Mouse (Mus musculus) neural tube, embryonic 11.5 days (tissue): Measurements from ENCODE around the gene Afg1l. TPM values are rescaled to one million over a fixed set of nuclear protein-coding genes. Genes with fewer than 3 reads are reported as not detected.

Experiments
- ATAC-seq: fragments of 200-750 bp; cut with Nextera tagmentation; 2 replicates; pipeline ENCODE4 v1.8.0; 2017; ENCODE audit warnings: moderate number of reproducible peaks, mild to moderate bottlenecking, moderate TSS enrichment, moderate library complexity; ENCODE audit not compliant: insufficient read depth, low FRiP score, low TSS enrichment
- DNase-seq: peaks from one replicate; pipeline ENCODE4 v3.0.0-alpha.2; 2015; ENCODE audit warnings: low spot score
- H3K27ac ChIP-seq: fragments of 300-500 bp; sonication (generic); 2 replicates; pipeline ENCODE4 v1.5.1; 2014; ENCODE audit warnings: low read depth, mild to moderate bottlenecking, low read length
- H3K27me3 ChIP-seq: fragments of 300-500 bp; sonication (generic); 2 replicates; pipeline ENCODE4 v1.6.1; 2014; ENCODE audit warnings: mild to moderate bottlenecking, low read length, mixed read lengths; ENCODE audit not compliant: control insufficient read depth, insufficient read depth
- H3K36me3 ChIP-seq: fragments of 300-500 bp; sonication (generic); 2 replicates; pipeline ENCODE4 v1.6.1; 2014; ENCODE audit warnings: mild to moderate bottlenecking, low read length, moderate library complexity, mixed read lengths; ENCODE audit not compliant: control insufficient read depth, insufficient read depth
- H3K4me1 ChIP-seq: fragments of 300-500 bp; sonication (generic); 2 replicates; pipeline ENCODE4 v1.6.1; 2014; ENCODE audit warnings: low read length, mixed read lengths; ENCODE audit not compliant: control insufficient read depth, insufficient read depth
- H3K4me2 ChIP-seq: fragments of 300-500 bp; sonication (generic); 2 replicates; pipeline ENCODE4 v1.6.1; 2014; ENCODE audit warnings: low read depth, mild to moderate bottlenecking, moderate library complexity
- H3K4me3 ChIP-seq: fragments of 300-500 bp; sonication (generic); 2 replicates; pipeline ENCODE4 v1.5.1; 2014; ENCODE audit warnings: low read depth, low read length
- H3K9ac ChIP-seq: fragments of 300-500 bp; sonication (generic); 2 replicates; pipeline ENCODE4 v1.6.1; 2014; ENCODE audit warnings: mild to moderate bottlenecking, low read length
- H3K9me3 ChIP-seq: fragments of 300-500 bp; sonication (generic); 2 replicates; pipeline ENCODE4 v1.6.1; 2016; ENCODE audit warnings: low read length; ENCODE audit not compliant: control insufficient read depth
- WGBS: fragments of 180-500 bp; shearing (Covaris S2); extraction: QIAGEN DNeasy Blood & Tissue Kit; methylation state at CpG from one replicate; pipeline ENCODE4 v1.1.7; 2014; 5-methylcytosine and 5-hydroxymethylcytosine counted together
- polyA plus RNA-seq: library from polyadenylated mRNA; unstranded; fragments of >200 nt; fragmentation: Nextera tagmentation; extraction: Ambion mirVana; gene quantifications from 2 replicates; pipeline ENCODE4 v1.2.1, GENCODE M21; 2014

Gene Afg1l
- polyA plus RNA-seq, 1 experiment from 2014 or later, result 5.5 TPM

GRCm38 (mm10) chr10:42338456-42338855 lies 139.9 kb downstream of the Afg1l start:
- no peak overlapping the region for H3K27ac ChIP-seq
- 80% methylated on average over 9 of the region's 9 CpGs for WGBS
- DNase-seq, result no peak

DNA sequence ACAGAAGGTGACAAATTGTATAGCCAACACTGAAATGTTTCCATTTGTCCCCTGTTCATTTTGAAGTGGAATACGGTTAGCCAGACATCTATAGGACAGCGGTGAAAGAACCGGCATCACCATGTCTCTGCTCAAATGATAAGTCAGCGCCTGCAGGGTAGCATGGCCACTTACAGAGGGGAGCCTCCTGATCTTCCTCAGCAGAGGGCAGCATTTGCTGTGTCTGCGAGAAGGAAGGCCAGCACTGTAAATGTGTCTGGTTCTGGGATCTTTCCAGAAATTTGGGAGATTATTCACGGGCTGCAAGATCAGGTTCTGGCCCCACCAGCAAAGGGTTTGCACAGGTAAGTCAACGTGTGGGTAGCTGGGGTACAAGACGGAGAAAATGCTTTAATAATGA lies 150.8 kb downstream of the Afg1l start:
- WGBS, result 72% methylated on average over 8 of the region's 8 CpGs
- DNase-seq (peak; percentile 62), ATAC-seq (no peak)

More at GRCm38 (mm10) chr10:42338456-42338855, 139.9 kb downstream of the Afg1l start:
- H3K36me3 ChIP-seq, result no peaks in the 10 kb centered on the region
- H3K4me1 ChIP-seq, result peaks cover 3% of the 10 kb centered on the region; the same call in 1 of the 2 replicates
- H3K27me3 ChIP-seq, result no peaks in the 10 kb centered on the region
- H3K9ac ChIP-seq, result no peak overlapping the region
- ATAC-seq, result no peak
- no peak overlapping the region for H3K4me2 ChIP-seq
- H3K4me3 ChIP-seq, result no peak overlapping the region
- no peaks in the 10 kb centered on the region for H3K9me3 ChIP-seq

GRCm38 (mm10) chr10:42325305-42325704 lies 153.1 kb downstream of the Afg1l start:
- Histone ChIP-seq H3K4me3 (no peak overlapping the region), H3K36me3 (no peaks in the 10 kb centered on the region), H3K4me2 (no peak overlapping the region), H3K4me1 (no peaks in the 10 kb centered on the region), H3K9ac (no peak overlapping the region), H3K9me3 (no peaks in the 10 kb centered on the region), H3K27ac (no peak overlapping the region), H3K27me3 (no peaks in the 10 kb centered on the region)
- ATAC-seq (no peak), DNase-seq (no peak)
- 90% methylated on average over 10 of the region's 10 CpGs for WGBS

More for the DNA sequence above, 150.8 kb downstream of the Afg1l start:
- Histone ChIP-seq H3K9ac (no peak overlapping the region), H3K27ac (no peak overlapping the region), H3K4me1 (no peaks in the 10 kb centered on the region), H3K36me3 (no peaks in the 10 kb centered on the region), H3K4me3 (no peak overlapping the region), H3K9me3 (no peaks in the 10 kb centered on the region), H3K4me2 (no peak overlapping the region), H3K27me3 (no peaks in the 10 kb centered on the region)

GRCm38 (mm10) chr10:42323978-42324377 lies 154.4 kb downstream of the Afg1l start:
- Histone ChIP-seq H3K36me3 (no peaks in the 10 kb centered on the region), H3K9ac (no peak overlapping the region), H3K4me2 (no peak overlapping the region), H3K4me3 (no peak overlapping the region), H3K9me3 (no peaks in the 10 kb centered on the region), H3K27me3 (no peaks in the 10 kb centered on the region), H3K4me1 (no peaks in the 10 kb centered on the region), H3K27ac (no peak overlapping the region)
- ATAC-seq (no peak), DNase-seq (no peak)

GRCm38 (mm10) chr10:42313222-42313786 lies 165.1 kb downstream of the Afg1l start:
- no peak for ATAC-seq
- WGBS, result 86% methylated on average over 22 of the region's 22 CpGs
- DNase-seq, result no peak

GRCm38 (mm10) chr10:42312557-42312956 lies 165.8 kb downstream of the Afg1l start:
- H3K27me3 ChIP-seq, result no peaks in the 10 kb centered on the region
- H3K9me3 ChIP-seq, result no peaks in the 10 kb centered on the region
- ATAC-seq (no peak), DNase-seq (no peak)
- H3K9ac ChIP-seq, result no peak overlapping the region
- no peak overlapping the region for H3K4me3 ChIP-seq
- H3K36me3 ChIP-seq, result no peaks in the 10 kb centered on the region
- no peaks in the 10 kb centered on the region for H3K4me1 ChIP-seq
- WGBS, result 63% methylated on average over 1 of the region's 1 CpGs
- H3K4me2 ChIP-seq, result no peak overlapping the region
- H3K27ac ChIP-seq, result no peak overlapping the region

More at GRCm38 (mm10) chr10:42313222-42313786, 165.1 kb downstream of the Afg1l start:
- Histone ChIP-seq H3K27ac (no peak overlapping the region), H3K9me3 (no peaks in the 10 kb centered on the region), H3K4me2 (no peak overlapping the region), H3K36me3 (no peaks in the 10 kb centered on the region), H3K9ac (no peak overlapping the region), H3K27me3 (no peaks in the 10 kb centered on the region), H3K4me3 (no peak overlapping the region), H3K4me1 (no peaks in the 10 kb centered on the region)

DNA sequence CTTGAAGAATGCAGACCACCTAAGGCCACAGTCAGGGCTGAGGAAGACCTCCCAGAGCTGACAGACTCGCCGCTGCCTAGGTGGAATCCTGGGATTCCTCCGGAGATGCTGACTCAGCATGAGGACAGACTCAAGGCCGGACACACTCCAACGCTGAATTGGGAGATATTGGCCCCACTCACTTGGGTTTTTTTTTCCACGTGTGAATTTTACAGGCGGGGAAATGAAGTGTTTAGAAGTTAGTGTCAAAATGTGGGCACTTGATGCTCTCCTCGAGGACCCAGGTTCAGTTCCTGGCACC lies 169.7 kb downstream of the Afg1l start:
- no peaks in the 10 kb centered on the region for H3K4me1 ChIP-seq
- no peaks in the 10 kb centered on the region for H3K36me3 ChIP-seq
- WGBS, result 29% methylated on average over 8 of the region's 8 CpGs
- H3K9me3 ChIP-seq, result no peaks in the 10 kb centered on the region
- no peak overlapping the region for H3K27ac ChIP-seq
- no peak overlapping the region; the same call in 1 of the 2 replicates for H3K4me3 ChIP-seq
- ATAC-seq (no peak), DNase-seq (no peak)
- H3K27me3 ChIP-seq, result no peaks in the 10 kb centered on the region
- no peak overlapping the region for H3K9ac ChIP-seq
- peak overlapping the region; percentile 31 for H3K4me2 ChIP-seq

GRCm38 (mm10) chr10:42307980-42308686 lies 170.2 kb downstream of the Afg1l start:
- ATAC-seq (0 out of 2 replicates have a peak, but pooled peaks have one; percentile 63), DNase-seq (peak; percentile 88)
- Histone ChIP-seq H3K4me3 (no peak overlapping the region; the same call in 1 of the 2 replicates), H3K9ac (no peak overlapping the region), H3K36me3 (no peaks in the 10 kb centered on the region), H3K4me1 (no peaks in the 10 kb centered on the region), H3K27ac (no peak overlapping the region), H3K27me3 (no peaks in the 10 kb centered on the region), H3K9me3 (no peaks in the 10 kb centered on the region), H3K4me2 (peak overlapping the region; percentile 31)
- 9% methylated on average over 20 of the region's 20 CpGs for WGBS

- Histone ChIP-seq H3K4me2 (no peak overlapping the region), H3K27ac (no peak overlapping the region), H3K9ac (no peak overlapping the region), H3K27me3 (no peaks in the 10 kb centered on the region), H3K9me3 (no peaks in the 10 kb centered on the region), H3K36me3 (no peaks in the 10 kb centered on the region), H3K4me1 (no peaks in the 10 kb centered on the region), H3K4me3 (no peak overlapping the region)
- WGBS, result 90% methylated on average over 8 of the region's 8 CpGs
- DNase-seq (no peak), ATAC-seq (no peak)
Measured at GRCm38 (mm10) chr10:42306422-42306821, 171.9 kb downstream of the Afg1l start.
